Mouse (Mus musculus) right cerebral cortex, postnatal 4 days (tissue): ENCODE results near the gene Chga.
A peak's percentile ranks its signal among the peaks of the same experiment; 100 is the strongest.

ENCODE experiments used
- DNase-seq: peaks from one replicate; pipeline ENCODE4 v3.0.0-alpha.2; 2022

Gene Chga

GRCm38 (mm10) chr12:102565086-102565485 lies 10.3 kb downstream of the Chga start:
- no peak for DNase-seq

GRCm38 (mm10) chr12:102566951-102567350 lies 12.2 kb downstream of the Chga start:
- DNase-seq, result no peak

- DNase-seq, result no peak
These were observed 13.4 kb downstream of the Chga start for GRCm38 (mm10) chr12:102568219-102568618.

GRCm38 (mm10) chr12:102570111-102570510 lies 15.3 kb downstream of the Chga start:
- no peak for DNase-seq

GRCm38 (mm10) chr12:102570734-102571133 lies 16.0 kb downstream of the Chga start:
- DNase-seq, result no peak

GRCm38 (mm10) chr12:102571666-102572065 lies 16.9 kb downstream of the Chga start:
- no peak for DNase-seq

- DNase-seq, result no peak
These were observed 18.3 kb downstream of the Chga start for GRCm38 (mm10) chr12:102573036-102573435.

GRCm38 (mm10) chr12:102575541-102576329 lies 21.0 kb downstream of the Chga start:
- no peak for DNase-seq

- no peak for DNase-seq
These were observed 22.1 kb downstream of the Chga start for GRCm38 (mm10) chr12:102576659-102577398.

GRCm38 (mm10) chr12:102579041-102579440 lies 24.3 kb downstream of the Chga start:
- DNase-seq, result peak; percentile 92

GRCm38 (mm10) chr12:102581579-102582196 lies 26.9 kb downstream of the Chga start:
- no peak for DNase-seq

GRCm38 (mm10) chr12:102582441-102582840 lies 27.7 kb downstream of the Chga start:
- no peak for DNase-seq

- no peak for DNase-seq
These were observed 30.6 kb downstream of the Chga start for GRCm38 (mm10) chr12:102585390-102585789.

- DNase-seq, result no peak
These were observed 31.6 kb downstream of the Chga start for GRCm38 (mm10) chr12:102586286-102586881.

- DNase-seq, result no peak
These were observed 32.3 kb downstream of the Chga start for GRCm38 (mm10) chr12:102587106-102587505.

- no peak for DNase-seq
These were observed 36.1 kb downstream of the Chga start for GRCm38 (mm10) chr12:102590711-102591360.

- DNase-seq, result peak; percentile 61
These were observed 38.9 kb downstream of the Chga start for GRCm38 (mm10) chr12:102593699-102594098.

- no peak for DNase-seq
These were observed 39.9 kb downstream of the Chga start for GRCm38 (mm10) chr12:102594627-102595026.

GRCm38 (mm10) chr12:102596410-102596809 lies 41.6 kb downstream of the Chga start:
- DNase-seq, result no peak

- DNase-seq, result no peak
These were observed 42.7 kb downstream of the Chga start for GRCm38 (mm10) chr12:102597466-102597865.

- no peak for DNase-seq
These were observed 43.8 kb downstream of the Chga start for GRCm38 (mm10) chr12:102598535-102598934.

- no peak for DNase-seq
These were observed 45.0 kb downstream of the Chga start for GRCm38 (mm10) chr12:102599801-102600200.

- DNase-seq, result no peak
These were observed 45.6 kb downstream of the Chga start for GRCm38 (mm10) chr12:102600345-102600744.
